Mouse (Mus musculus): Measurements from ENCODE around the gene Gm13769. TPM values are rescaled to one million over a fixed set of nuclear protein-coding genes. Genes with fewer than 3 reads are reported as not detected.

The Gm13769 gene
- total RNA-seq, 1 experiment = not detected

Other genes starting within 250 kb of the Gm13769 start
- gene Olfr1269, start 200.8 kb upstream of the Gm13769 start, total RNA-seq (2012; rRNA removed) = not detected in 2 replicates
- not detected in 2 replicates for gene Olfr32, start 179.9 kb upstream of the Gm13769 start, total RNA-seq (2012; rRNA removed)
- gene Olfr1270, start 169.1 kb upstream of the Gm13769 start, total RNA-seq (2012; rRNA removed) = not detected in 2 replicates
- gene Olfr1506, start 97.7 kb upstream of the Gm13769 start, total RNA-seq (2012; rRNA removed) = 0.13 TPM in 1 of 2 replicates, not detected in the other
- gene Olfr142, start 64.6 kb upstream of the Gm13769 start, total RNA-seq (2012; rRNA removed) = not detected in 2 replicates
- not detected in 2 replicates for gene Olfr1271, start 51.2 kb upstream of the Gm13769 start, total RNA-seq (2012; rRNA removed)
- gene Olfr1272, start 29.4 kb upstream of the Gm13769 start, total RNA-seq (2012; rRNA removed) = not detected in 2 replicates
- not detected in 2 replicates for gene Olfr1274-ps, start 76.5 kb downstream of the Gm13769 start, total RNA-seq (2012; rRNA removed)

Data from ES-E14 (cell line).